Mouse (Mus musculus): ENCODE results near the gene Ppm1j.

The Ppm1j gene

GRCm38 (mm10) chr3:104815346-104815745, 34.5 kb downstream of the Ppm1j start:
- no peak for DNase-seq (ENCODE audit: low spot score)

- DNase-seq (ENCODE audit: low spot score), result peak; percentile 71
Observed at GRCm38 (mm10) chr3:104816130-104816529, 35.3 kb downstream of the Ppm1j start.

- DNase-seq (ENCODE audit: low spot score), result peak; percentile 85
Observed at GRCm38 (mm10) chr3:104817481-104817990, 36.7 kb downstream of the Ppm1j start.

- DNase-seq (ENCODE audit: low spot score), result peak; percentile 92
Observed at GRCm38 (mm10) chr3:104817991-104818748, 37.3 kb downstream of the Ppm1j start, which contains the start of gene Mov10. TSS of gene Mov10 (minus strand) at chr3:104818563.

- no peak for DNase-seq (ENCODE audit: low spot score)
Observed at GRCm38 (mm10) chr3:104818749-104819134, 37.9 kb downstream of the Ppm1j start.

- DNase-seq (ENCODE audit: low spot score), result no peak
Observed at GRCm38 (mm10) chr3:104820426-104820825, 39.6 kb downstream of the Ppm1j start.

- DNase-seq (ENCODE audit: low spot score), result no peak
Observed at GRCm38 (mm10) chr3:104822413-104822812, 41.6 kb downstream of the Ppm1j start.

Data from testis, postnatal 10 days (tissue).